Mouse (Mus musculus) embryonic fibroblast, embryonic 13.5 days (primary cell): ENCODE results near the gene 1700028P14Rik.

ENCODE experiments used
- CTCF ChIP-seq: IDR thresholded peaks from 2 replicates; pipeline ENCODE4 v1.5.1; 2011; ENCODE audit warnings: mild to moderate bottlenecking, control low read depth, low read length, moderate library complexity, borderline replicate concordance; ENCODE audit not compliant: insufficient read depth
- POLR2A ChIP-seq: IDR thresholded peaks from 2 replicates; pipeline ENCODE4 v1.6.1; 2011; ENCODE audit warnings: low read depth, mild to moderate bottlenecking, control low read depth, low read length, moderate library complexity

GRCm38 (mm10) chr19:23668142-23668655, 15.6 kb upstream of the 1700028P14Rik start:
- TF ChIP-seq CTCF (no peak), POLR2A (no peak)
